Mouse (Mus musculus): ENCODE measurements around the gene Gm20379. TPM values are rescaled to one million over a fixed set of nuclear protein-coding genes. Genes with fewer than 3 reads are reported as not detected.

The Gm20379 gene
- polyA plus RNA-seq, 1 experiment from 2014 or later = 1.2 TPM

Other genes starting within 250 kb of the Gm20379 start
- gene Rasgrf2, start 174.3 kb upstream of the Gm20379 start, polyA plus RNA-seq (2015; fragmentation: Nextera tagmentation; extraction: Ambion mirVana) = 7.5 and 8.0 TPM in 2 replicates
- 4.2 and 6.5 TPM in 2 replicates for gene Dhfr, start 48.7 kb downstream of the Gm20379 start, polyA plus RNA-seq (2015; fragmentation: Nextera tagmentation; extraction: Ambion mirVana)
- gene Msh3, start 49.0 kb downstream of the Gm20379 start, polyA plus RNA-seq (2015; fragmentation: Nextera tagmentation; extraction: Ambion mirVana) = 24.0 and 26.9 TPM in 2 replicates
- 5.4 and 5.5 TPM in 2 replicates for gene Ankrd34b, start 119.9 kb downstream of the Gm20379 start, polyA plus RNA-seq (2015; fragmentation: Nextera tagmentation; extraction: Ambion mirVana)
- 0.17 and 0.20 TPM in 2 replicates for gene Fam151b, start 178.0 kb downstream of the Gm20379 start, polyA plus RNA-seq (2015; fragmentation: Nextera tagmentation; extraction: Ambion mirVana)
- gene Zfyve16, start 224.9 kb downstream of the Gm20379 start, polyA plus RNA-seq (2015; fragmentation: Nextera tagmentation; extraction: Ambion mirVana) = 8.7 and 8.9 TPM in 2 replicates